Mouse (Mus musculus) neural tube, embryonic 13.5 days (tissue): Measurements from ENCODE around the gene Slc47a1. TPM values are rescaled to one million over a fixed set of nuclear protein-coding genes. Genes with fewer than 3 reads are reported as not detected.
"Not testable (repeated sequence)": the region's sequence is repeated elsewhere in the genome, so short reads cannot be mapped to it uniquely, and the experiment has no call there.

Experiments used
- ATAC-seq: fragments of 200-750 bp; cut with Nextera tagmentation; 2 replicates; pipeline ENCODE4 v1.8.0; 2017; ENCODE audit warnings: low read depth, mild to moderate bottlenecking, moderate TSS enrichment, moderate library complexity
- H3K27ac ChIP-seq: fragments of 300-500 bp; sonication (generic); replicated peaks from 2 replicates; pipeline ENCODE4 v1.5.1; 2015; ENCODE audit warnings: moderate library complexity, mild to moderate bottlenecking, inconsistent platforms
- H3K27me3 ChIP-seq: fragments of 300-500 bp; sonication (generic); 2 replicates; pipeline ENCODE4 v1.6.1; 2015; ENCODE audit warnings: mild to moderate bottlenecking, inconsistent platforms
- H3K36me3 ChIP-seq: fragments of 300-500 bp; sonication (generic); 2 replicates; pipeline ENCODE4 v1.6.1; 2015; ENCODE audit warnings: mild to moderate bottlenecking, inconsistent platforms
- H3K4me1 ChIP-seq: fragments of 300-500 bp; sonication (generic); replicated peaks from 2 replicates; pipeline ENCODE4 v1.6.1; 2015; ENCODE audit warnings: inconsistent platforms
- H3K4me2 ChIP-seq: fragments of 300-500 bp; sonication (generic); 2 replicates; pipeline ENCODE4 v1.6.1; 2015; ENCODE audit warnings: inconsistent platforms, mild to moderate bottlenecking, moderate library complexity
- H3K4me3 ChIP-seq: fragments of 300-500 bp; sonication (generic); 2 replicates; pipeline ENCODE4 v1.5.1; 2015; ENCODE audit warnings: mild to moderate bottlenecking, inconsistent platforms
- H3K9ac ChIP-seq: fragments of 300-500 bp; sonication (generic); 2 replicates; pipeline ENCODE4 v1.6.1; 2015; ENCODE audit warnings: moderate library complexity, mild to moderate bottlenecking, inconsistent platforms
- H3K9me3 ChIP-seq: fragments of 300-500 bp; sonication (generic); 2 replicates; pipeline ENCODE4 v1.6.1; 2016; ENCODE audit warnings: inconsistent platforms
- WGBS: fragments of 180-500 bp; shearing (Covaris S2); methylation state at CpG from one replicate; pipeline ENCODE4 v1.1.7; 2015; 5-methylcytosine and 5-hydroxymethylcytosine counted together
- polyA plus RNA-seq: library from polyadenylated mRNA; unstranded; fragments of >200 nt; fragmentation: Nextera tagmentation; extraction: Ambion mirVana; gene quantifications from 2 replicates; pipeline ENCODE4 v1.2.1, GENCODE M21; 2015

Gene Slc47a1
- polyA plus RNA-seq, 1 experiment from 2014 or later, result not detected

DNA sequence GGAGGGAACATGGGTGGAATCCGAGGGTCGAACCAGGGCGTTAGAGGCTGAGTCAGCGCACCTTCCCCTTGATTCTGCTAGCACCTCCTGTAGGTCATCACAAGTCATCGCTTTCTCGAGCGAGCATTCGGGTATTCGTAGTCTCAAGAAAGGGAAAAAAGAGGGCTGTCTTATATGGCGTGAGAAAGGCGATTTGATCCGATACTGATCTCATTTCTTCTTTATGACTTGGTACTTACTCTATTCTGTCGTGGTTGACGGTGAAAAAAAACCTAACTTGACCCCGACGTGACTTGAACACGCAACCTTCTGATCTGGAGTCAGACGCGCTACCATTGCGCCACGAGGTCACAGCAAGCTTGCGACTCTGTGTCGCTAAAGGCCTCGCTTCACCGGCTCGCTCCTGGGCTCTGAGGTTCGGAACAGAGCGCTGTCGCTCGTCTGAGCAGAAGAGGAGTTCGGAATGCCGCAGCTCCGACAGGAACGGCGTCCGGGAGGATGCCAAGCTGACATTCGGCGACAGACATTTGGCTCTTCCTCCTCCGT is 29.6 kb upstream of the Slc47a1 start:
- H3K9me3 ChIP-seq, result no peaks in the 10 kb centered on the region
- H3K27me3 ChIP-seq, result no peaks in the 10 kb centered on the region
- peak overlapping the region; percentile 57 for H3K4me2 ChIP-seq
- peak overlapping the region; percentile 99 for H3K27ac ChIP-seq
- ATAC-seq, result peak; percentile 92
- H3K4me1 ChIP-seq, result no peaks in the 10 kb centered on the region; the same call in 1 of the 2 replicates
- peak overlapping the region; percentile 67 for H3K4me3 ChIP-seq
- no peaks in the 10 kb centered on the region for H3K36me3 ChIP-seq
- under 1% methylated on average over 39 of the region's 39 CpGs for WGBS
- H3K9ac ChIP-seq, result peak overlapping the region; percentile 86

DNA sequence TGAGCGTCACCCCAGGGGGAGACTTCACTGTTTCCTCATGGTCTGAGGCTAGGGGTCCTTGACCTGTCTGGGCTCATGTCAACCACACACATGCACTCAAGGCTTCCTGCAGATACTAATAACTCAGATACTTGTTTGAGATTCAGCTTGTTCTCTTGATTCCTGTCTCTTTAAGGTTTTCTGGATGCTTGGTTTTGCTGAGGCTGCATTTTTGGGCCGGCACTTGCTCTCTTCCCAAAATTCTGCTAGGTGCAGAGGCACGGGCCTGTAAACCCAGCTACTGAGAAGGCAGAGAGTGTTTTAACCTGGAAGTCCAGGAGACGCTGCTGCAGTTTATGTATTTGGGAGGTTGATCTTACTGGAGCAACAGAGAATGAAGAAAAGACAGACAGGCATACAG is 23.6 kb upstream of the Slc47a1 start:
- no peaks in the 10 kb centered on the region for H3K36me3 ChIP-seq
- no peaks in the 10 kb centered on the region for H3K27me3 ChIP-seq
- H3K4me2 ChIP-seq, result no peak overlapping the region
- no peaks in the 10 kb centered on the region for H3K9me3 ChIP-seq
- ATAC-seq, result no peak
- no peak overlapping the region for H3K27ac ChIP-seq
- H3K4me3 ChIP-seq, result no peak overlapping the region
- 88% methylated on average over 4 of the region's 4 CpGs for WGBS
- H3K4me1 ChIP-seq, result no peaks in the 10 kb centered on the region
- no peak overlapping the region for H3K9ac ChIP-seq

DNA sequence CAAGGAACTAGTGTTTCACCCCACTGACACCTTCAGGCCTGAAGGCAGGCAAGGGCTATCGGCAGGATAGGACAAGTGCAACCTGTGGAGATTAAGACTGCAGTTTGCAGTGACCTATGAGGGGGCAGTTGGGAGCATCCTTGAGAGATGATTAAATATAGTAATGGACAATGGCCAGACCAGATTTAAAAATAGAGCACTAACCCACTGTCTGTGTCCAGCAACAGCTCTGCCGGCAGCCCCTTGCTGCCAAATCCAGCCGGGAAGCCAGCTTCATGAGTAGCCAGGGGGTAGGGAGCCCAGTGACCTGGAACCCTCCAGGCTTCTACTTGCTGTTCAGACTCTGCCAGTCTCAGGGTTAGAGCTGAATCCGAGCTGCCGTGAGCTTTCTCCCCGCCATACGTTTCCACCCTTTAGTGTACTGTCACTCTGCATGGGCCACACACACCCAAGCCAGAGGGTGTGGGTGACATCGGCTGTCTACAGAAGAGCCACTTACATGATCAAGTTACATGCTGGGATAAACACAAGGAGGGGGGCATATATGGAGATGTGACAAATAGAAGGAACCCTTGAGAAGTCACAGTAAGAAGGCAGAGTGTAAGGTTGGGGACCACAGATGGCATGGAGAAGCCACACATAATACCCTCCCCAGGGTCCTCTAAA is 22.7 kb upstream of the Slc47a1 start:
- Histone ChIP-seq H3K4me3 (no peak overlapping the region), H3K9me3 (no peaks in the 10 kb centered on the region), H3K4me1 (no peaks in the 10 kb centered on the region), H3K27me3 (no peaks in the 10 kb centered on the region), H3K36me3 (no peaks in the 10 kb centered on the region), H3K9ac (no peak overlapping the region), H3K4me2 (no peak overlapping the region), H3K27ac (no peak overlapping the region)
- 85% methylated on average over 8 of the region's 8 CpGs for WGBS
- no peak for ATAC-seq

DNA sequence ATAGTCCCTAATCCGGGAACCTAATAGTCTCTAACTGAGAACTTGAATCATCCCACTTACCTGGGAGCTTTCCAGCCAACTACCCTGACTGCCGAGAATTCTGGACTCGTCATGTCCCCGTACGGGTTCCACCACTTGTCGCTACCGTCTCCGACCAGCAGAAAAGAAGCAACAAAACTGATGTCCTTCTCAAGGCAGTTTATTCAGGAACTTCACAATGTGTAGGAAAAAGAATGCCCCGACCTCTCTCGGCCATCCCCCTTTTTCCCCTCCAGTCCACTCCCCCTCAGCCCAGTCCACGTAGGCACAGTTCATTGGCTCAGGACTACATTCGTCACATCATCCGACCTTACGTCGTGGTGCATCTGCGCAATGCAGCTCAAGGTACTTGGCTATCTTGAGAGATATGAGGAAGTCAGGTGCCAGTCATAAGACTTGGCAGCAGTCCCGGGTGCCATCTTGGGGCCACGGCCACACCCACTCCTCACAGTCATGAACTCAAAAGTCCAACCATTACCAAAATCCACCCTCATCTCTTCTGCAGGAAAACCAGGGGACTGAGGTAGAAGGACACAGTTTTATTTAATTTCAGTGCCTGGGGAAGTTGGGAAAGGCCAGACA is 19.4 kb upstream of the Slc47a1 start:
- not testable (repeated sequence) for ATAC-seq

DNA sequence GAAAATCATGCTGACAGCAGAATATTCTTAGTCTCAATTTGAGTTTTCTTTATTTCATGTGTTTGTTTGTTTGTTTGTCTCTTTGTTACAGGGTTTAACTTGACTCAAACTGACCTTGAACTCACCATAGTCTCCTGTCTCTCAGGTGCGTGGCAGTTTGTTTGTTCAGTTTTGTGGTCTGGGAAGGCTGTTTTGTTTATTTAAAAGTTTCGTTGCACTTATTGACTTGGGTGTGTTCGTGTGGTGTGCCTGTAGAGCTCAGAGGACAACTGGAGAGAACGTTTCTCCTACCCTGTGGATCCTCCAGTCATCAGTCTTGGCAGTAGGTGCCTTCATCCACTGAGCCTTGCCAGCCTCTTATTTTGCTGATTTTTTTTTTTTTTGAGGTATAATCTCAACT is 10.8 kb upstream of the Slc47a1 start:
- Histone ChIP-seq H3K27ac (no peak overlapping the region), H3K4me2 (no peak overlapping the region), H3K27me3 (no peaks in the 10 kb centered on the region), H3K36me3 (no peaks in the 10 kb centered on the region), H3K9ac (no peak overlapping the region), H3K9me3 (0 out of 2 replicates have a peak, but pooled peaks cover 4% of the 10 kb centered on the region), H3K4me1 (no peaks in the 10 kb centered on the region), H3K4me3 (no peak overlapping the region)
- ATAC-seq, result no peak
- WGBS, result 90% methylated on average over 4 of the region's 4 CpGs

More for the DNA sequence above, 19.4 kb upstream of the Slc47a1 start:
- H3K9ac ChIP-seq, H3K4me1 ChIP-seq, H3K9me3 ChIP-seq, H3K27ac ChIP-seq, H3K4me3 ChIP-seq, H3K36me3 ChIP-seq, H3K4me2 ChIP-seq, H3K27me3 ChIP-seq: not testable (repeated sequence)
- WGBS, result 94% methylated on average over 18 of the region's 18 CpGs

DNA sequence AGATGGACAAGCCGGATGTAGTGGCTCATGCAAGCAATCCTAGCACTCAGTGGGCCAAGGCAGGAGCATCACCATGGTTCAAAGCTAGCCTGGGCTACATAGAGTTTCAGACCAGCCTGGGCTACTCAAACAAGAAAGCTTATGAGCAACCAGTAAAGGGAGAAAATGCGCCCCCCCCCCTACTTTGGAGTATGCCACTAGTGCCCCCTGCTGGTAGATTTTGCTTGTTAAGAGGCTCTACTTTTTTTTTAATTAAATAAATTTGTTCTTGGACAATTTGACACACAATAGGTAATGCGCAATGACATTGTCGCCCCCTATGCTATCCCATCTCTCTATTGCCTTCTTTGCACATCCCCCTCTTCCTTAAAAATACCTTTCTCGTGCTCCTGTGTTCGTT is 9.9 kb upstream of the Slc47a1 start:
- Histone ChIP-seq H3K9me3 (0 out of 2 replicates have a peak, but pooled peaks cover 4% of the 10 kb centered on the region), H3K27me3 (no peaks in the 10 kb centered on the region), H3K9ac (no peak overlapping the region), H3K36me3 (no peaks in the 10 kb centered on the region), H3K4me1 (no peaks in the 10 kb centered on the region), H3K4me3 (no peak overlapping the region), H3K4me2 (no peak overlapping the region), H3K27ac (no peak overlapping the region)
- 64% methylated on average over 6 of the region's 6 CpGs for WGBS
- ATAC-seq, result no peak

DNA sequence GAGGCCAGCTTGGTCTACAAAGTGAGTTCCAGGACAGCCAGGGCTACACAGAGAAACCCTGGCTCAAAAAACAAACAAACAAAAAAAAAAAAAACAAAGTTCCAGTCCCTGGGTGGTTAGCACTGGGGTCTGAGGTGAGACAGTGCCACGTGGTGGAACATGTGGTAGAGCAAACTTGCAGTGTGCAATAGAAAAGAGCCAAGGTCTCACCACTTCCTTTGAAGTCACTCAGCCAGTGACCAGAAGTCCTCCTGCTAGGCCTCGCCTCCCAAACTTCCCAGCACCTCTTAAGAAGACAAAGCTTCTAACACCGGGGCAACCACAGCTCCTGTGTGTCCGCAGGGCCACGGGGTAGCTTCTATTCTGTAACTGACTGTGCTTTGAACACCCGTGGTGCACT is 9.1 kb upstream of the Slc47a1 start:
- Histone ChIP-seq H3K4me3 (no peak overlapping the region), H3K27me3 (no peaks in the 10 kb centered on the region), H3K4me1 (no peaks in the 10 kb centered on the region), H3K36me3 (no peaks in the 10 kb centered on the region), H3K9me3 (0 out of 2 replicates have a peak, but pooled peaks cover 4% of the 10 kb centered on the region), H3K27ac (no peak overlapping the region), H3K4me2 (no peak overlapping the region), H3K9ac (no peak overlapping the region)
- 65% methylated on average over 6 of the region's 6 CpGs for WGBS
- no peak for ATAC-seq

DNA sequence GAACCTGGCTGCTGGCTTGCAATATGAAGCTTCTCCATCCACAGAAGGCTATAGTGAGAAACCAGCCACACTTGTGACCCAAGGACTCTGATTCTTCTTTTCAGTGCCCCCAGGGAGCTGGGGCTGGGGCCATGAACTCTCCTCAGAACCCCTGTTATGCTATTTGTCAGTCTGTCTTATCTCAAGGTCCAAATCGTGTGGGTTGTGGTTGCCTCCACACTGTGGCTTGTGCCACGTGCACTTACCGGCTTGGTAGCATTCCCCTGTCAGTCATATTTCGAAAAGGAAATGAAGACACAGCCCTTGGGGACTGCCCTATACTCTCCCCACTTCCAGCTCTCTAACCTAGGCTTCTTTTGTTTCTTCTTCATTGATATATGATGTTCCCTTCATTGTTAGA is 7.6 kb upstream of the Slc47a1 start:
- no peaks in the 10 kb centered on the region for H3K9me3 ChIP-seq
- WGBS, result 80% methylated on average over 4 of the region's 4 CpGs
- no peak for ATAC-seq
- H3K9ac ChIP-seq, result no peak overlapping the region
- H3K4me1 ChIP-seq, result no peaks in the 10 kb centered on the region
- no peak overlapping the region for H3K4me3 ChIP-seq
- H3K36me3 ChIP-seq, result no peaks in the 10 kb centered on the region
- H3K27ac ChIP-seq, result no peak overlapping the region
- no peak overlapping the region for H3K4me2 ChIP-seq
- no peaks in the 10 kb centered on the region for H3K27me3 ChIP-seq

DNA sequence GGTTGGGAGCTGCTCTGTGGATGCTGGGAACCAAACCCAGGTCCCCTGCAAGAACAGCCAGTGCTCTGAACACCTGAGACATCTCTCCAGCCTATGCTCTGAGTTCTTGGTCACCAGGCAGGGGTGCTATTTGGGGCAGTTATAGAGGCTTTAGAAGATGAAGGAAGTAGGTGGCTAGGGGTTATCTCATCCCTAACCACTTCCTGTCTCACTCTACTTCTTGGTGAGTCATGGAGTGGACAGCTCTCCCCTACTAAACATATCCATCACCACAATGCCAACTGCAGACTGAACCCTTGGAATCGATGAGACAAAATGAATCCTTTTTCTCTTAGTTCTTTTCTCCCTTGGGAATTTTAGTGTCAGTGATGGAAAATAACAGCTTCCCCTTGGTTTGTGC is 3.1 kb upstream of the Slc47a1 start:
- H3K27me3 ChIP-seq, result peaks cover 40% of the 10 kb centered on the region
- H3K4me2 ChIP-seq, result no peak overlapping the region
- no peaks in the 10 kb centered on the region for H3K36me3 ChIP-seq
- no peak overlapping the region for H3K27ac ChIP-seq
- H3K4me1 ChIP-seq, result peaks cover 7% of the 10 kb centered on the region
- H3K9me3 ChIP-seq, result no peaks in the 10 kb centered on the region
- H3K9ac ChIP-seq, result no peak overlapping the region
- no peak for ATAC-seq
- WGBS, result 89% methylated on average over 1 of the region's 1 CpGs
- no peak overlapping the region for H3K4me3 ChIP-seq

DNA sequence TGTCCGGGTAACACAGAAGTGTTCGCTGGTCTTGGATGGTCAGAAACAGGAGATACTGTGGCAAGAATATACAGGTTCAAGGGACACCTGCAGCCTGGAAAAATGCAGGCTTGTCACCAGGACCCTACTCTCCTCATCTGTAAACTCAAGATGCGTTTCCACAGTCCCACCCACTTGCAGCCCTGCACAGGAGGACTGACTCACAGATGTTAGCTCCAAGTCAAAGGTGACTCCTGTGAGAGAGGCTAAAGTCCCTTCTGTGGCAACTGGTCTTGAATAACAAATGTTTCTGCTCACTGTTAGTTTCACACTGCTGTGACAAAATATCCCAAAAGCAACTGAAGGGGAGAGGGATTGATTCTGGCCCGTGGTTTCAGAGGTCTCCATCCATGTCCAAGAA is 506 bp upstream of the Slc47a1 start:
- Histone ChIP-seq H3K27me3 (peaks cover 44% of the 10 kb centered on the region), H3K27ac (no peak overlapping the region), H3K9ac (no peak overlapping the region), H3K9me3 (no peaks in the 10 kb centered on the region), H3K4me1 (peaks cover 7% of the 10 kb centered on the region), H3K4me2 (no peak overlapping the region), H3K36me3 (no peaks in the 10 kb centered on the region), H3K4me3 (no peak overlapping the region)
- WGBS, result 72% methylated on average over 4 of the region's 4 CpGs
- ATAC-seq, result no peak

DNA sequence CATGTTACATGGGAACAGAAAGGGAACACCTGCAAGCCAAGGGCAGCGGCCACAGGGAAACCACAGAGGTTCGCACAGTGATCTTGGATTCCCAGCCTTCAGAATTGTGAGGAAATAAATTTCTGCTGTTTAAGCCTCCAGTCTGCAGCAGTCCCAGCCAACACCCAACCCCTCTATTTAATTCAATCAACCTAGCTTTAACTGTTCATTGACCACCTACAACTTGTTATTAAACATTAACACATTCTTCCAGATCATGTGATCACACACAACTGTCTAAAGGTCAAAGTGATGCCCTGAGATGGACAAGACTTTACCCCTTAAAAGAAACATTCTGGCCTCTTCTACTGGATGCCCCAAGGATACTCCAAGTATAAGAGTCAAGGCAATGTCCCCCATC is 9.5 kb downstream of the Slc47a1 start:
- WGBS, result 90% methylated on average over 2 of the region's 2 CpGs
- H3K27me3 ChIP-seq, result no peaks in the 10 kb centered on the region

DNA sequence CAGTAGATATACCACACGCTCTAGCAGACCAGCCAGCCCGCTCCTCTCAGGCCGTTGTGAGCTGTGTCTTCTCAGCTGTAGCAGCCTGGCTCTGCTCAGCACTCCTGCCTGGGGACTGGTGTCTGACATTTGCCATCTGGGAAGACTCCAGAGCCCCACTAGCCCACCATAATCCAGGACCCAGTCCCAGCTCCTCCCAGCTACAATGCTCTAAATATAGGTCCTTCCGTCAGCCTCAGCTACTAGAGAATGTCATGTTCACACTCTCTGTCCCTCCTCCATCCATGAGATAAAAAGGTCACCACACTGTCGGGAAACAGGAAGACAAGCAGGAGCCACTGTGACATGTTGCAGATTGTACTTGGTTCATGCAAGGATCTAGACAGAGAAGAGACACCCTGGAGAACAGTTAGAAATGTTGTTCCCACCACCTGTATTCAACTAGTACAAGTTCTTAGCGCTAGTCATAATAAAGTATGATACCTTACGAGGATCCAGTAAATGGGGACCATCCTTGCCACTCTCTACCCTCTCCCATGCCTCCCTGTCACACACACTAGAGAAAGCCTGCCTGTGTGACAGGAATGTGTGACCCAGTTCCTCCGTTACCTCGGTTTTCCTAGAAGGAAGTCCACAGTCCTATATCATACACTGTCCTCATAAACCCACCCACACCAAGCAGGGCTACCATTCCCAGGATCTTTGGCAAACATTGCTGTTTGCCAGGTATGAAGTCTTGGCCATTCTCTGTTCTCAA is 11.4 kb downstream of the Slc47a1 start:
- no peak overlapping the region for H3K4me2 ChIP-seq
- WGBS, result 87% methylated on average over 9 of the region's 9 CpGs
- H3K4me1 ChIP-seq, result no peaks in the 10 kb centered on the region

More for the DNA sequence above, 9.5 kb downstream of the Slc47a1 start:
- Histone ChIP-seq H3K4me2 (no peak overlapping the region), H3K36me3 (no peaks in the 10 kb centered on the region), H3K4me1 (no peaks in the 10 kb centered on the region), H3K9me3 (no peaks in the 10 kb centered on the region), H3K4me3 (no peak overlapping the region), H3K27ac (no peak overlapping the region), H3K9ac (no peak overlapping the region)
- no peak for ATAC-seq

More for the DNA sequence above, 11.4 kb downstream of the Slc47a1 start:
- H3K27me3 ChIP-seq, result no peaks in the 10 kb centered on the region
- H3K9me3 ChIP-seq, result no peaks in the 10 kb centered on the region
- H3K4me3 ChIP-seq, result no peak overlapping the region
- ATAC-seq, result no peak
- H3K9ac ChIP-seq, result no peak overlapping the region
- H3K27ac ChIP-seq, result no peak overlapping the region
- H3K36me3 ChIP-seq, result no peaks in the 10 kb centered on the region
